Mouse (Mus musculus): Measurements from ENCODE around the gene Cfap44. TPM values are rescaled to one million over a fixed set of nuclear protein-coding genes. Genes with fewer than 3 reads are reported as not detected.

Cfap44 gene
- not detected in 2 replicates for polyA plus RNA-seq (2012; rRNA removed; ENCODE audit: low replicate concordance)

DNA sequence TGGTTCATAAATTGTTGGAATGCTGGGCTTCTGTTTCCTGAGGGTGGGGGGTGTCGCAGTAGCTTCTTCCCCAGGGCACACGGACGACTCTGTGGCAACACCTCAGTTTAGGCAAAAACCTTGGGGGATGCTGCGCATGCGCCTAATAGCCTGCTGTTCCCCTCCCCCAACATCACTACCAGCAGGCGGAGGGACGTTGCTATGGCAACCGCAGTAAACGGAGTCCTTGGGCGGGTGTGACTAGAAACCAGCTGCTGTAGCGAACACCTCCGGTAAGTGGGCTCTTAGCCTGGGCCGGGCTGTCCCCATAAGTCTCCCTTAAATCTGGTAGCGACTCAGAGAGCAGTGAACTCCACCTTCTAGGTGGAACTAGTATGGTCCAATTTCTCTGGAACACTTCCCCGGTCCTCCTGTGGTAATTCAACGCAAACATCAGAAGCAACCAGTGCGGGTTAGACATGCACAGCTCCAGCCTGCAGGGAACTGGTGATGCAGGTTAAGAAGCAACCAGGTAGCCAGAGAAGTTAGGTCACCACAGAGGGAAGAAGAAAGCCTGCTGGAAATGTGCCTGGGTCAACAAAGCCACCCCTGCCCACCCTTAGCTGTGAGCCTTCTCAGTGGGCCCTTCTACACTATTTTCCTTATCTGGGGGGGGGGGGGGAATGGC, at the start of gene Cfap44:
Cfap44 (plus strand) TSS at position 220 of the 667 bp plus-strand sequence.

DNA sequence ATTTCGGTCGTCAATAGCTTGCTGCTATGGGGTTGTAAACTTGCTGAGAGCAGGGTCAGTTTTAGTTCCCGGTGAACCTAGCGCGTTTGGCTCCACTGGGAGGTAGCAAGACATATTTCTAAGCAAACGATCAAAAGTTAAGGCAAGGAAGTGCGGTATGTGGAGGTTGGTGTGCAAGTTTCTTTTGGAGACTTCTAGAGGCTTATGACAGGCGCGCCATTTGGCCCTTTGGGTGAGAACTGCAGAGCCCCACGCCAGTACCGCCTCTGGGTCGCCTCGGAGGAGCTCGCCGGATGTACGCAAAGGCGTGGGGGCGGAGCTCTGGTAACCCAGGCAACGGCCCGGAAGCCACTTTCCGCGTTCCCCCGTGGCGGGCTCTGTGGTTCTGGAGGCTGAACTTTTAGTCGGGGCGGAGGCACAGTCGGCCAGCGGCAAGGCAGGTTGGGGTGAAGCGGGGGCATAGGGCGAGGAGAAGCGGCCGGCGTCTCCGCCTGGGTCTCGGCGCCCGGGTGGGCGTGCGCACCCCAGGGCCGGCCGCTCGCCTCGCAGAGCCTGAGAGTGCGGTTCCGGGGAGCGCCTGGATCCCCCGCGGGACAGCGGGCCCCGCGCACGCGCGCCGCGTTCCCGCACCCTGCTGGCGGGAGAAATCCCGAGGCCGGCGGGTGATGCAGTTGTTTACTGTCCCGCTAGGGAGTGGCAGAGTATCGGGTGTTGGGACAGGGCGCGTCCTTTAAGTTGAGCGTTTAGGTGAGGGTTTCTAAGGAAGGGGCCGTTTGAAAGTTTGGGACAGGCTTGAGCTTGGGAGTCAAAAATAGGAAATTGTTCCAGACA, 47.3 kb upstream of the Cfap44 start, which contains the start of gene Spice1:
Spice1 (plus strand) TSS at position 51 of the 831 bp plus-strand sequence.

Other genes with a start within 250 kb of the Cfap44 start
- 3.1 and 5.0 TPM in 2 replicates for gene Usf3, start 221.6 kb upstream of the Cfap44 start, polyA plus RNA-seq (2012; rRNA removed; ENCODE audit: low replicate concordance)
- gene Sidt1, start 61.6 kb upstream of the Cfap44 start, polyA plus RNA-seq (2012; rRNA removed; ENCODE audit: low replicate concordance) = 1.3 and 3.9 TPM in 2 replicates
- gene Spice1, start 47.7 kb upstream of the Cfap44 start, polyA plus RNA-seq (2012; rRNA removed; ENCODE audit: low replicate concordance) = 1.3 and 2.1 TPM in 2 replicates
- gene Boc, start 164.1 kb downstream of the Cfap44 start, polyA plus RNA-seq (2012; rRNA removed; ENCODE audit: low replicate concordance) = 2.3 and 4.4 TPM in 2 replicates